Mouse (Mus musculus): Measurements from ENCODE around the gene Sarnp.
A peak's percentile ranks its signal among the peaks of the same experiment; 100 is the strongest.
"Not testable (repeated sequence)": the region's sequence is repeated elsewhere in the genome, so short reads cannot be mapped to it uniquely, and the experiment has no call there.

Gene Sarnp

GRCm38 (mm10) chr10:128821358-128822056 lies 4.4 kb downstream of the Sarnp start, which contains the start of gene Ormdl2:
Gene Ormdl2 (minus strand): TSS chr10:128821645.
- peak; percentile 99 for DNase-seq

DNA sequence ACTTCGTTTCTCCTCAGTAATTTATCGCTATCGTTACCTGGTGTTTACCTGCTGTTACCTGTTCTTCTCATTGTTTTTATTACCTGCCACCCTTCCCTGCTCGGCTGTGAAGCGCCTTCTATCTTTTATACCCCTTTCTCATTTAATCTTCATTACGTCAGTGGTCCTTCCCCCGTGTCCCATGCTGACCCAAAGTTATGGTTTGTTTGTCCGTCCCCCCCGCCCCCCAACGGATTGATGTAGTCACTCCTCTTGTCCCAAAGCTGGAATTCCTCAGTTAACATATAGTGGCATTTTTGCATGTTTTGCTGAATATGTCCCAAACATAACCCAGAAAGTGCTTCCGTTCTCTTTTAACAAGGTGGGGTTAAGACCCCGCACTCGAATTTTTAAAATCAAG lies 5.0 kb downstream of the Sarnp start:
- DNase-seq, result no peak

- not testable (repeated sequence) for DNase-seq
These were observed 6.0 kb downstream of the Sarnp start for GRCm38 (mm10) chr10:128823087-128823486.

- no peak for DNase-seq
These were observed 6.7 kb downstream of the Sarnp start for GRCm38 (mm10) chr10:128823821-128824220.

DNA sequence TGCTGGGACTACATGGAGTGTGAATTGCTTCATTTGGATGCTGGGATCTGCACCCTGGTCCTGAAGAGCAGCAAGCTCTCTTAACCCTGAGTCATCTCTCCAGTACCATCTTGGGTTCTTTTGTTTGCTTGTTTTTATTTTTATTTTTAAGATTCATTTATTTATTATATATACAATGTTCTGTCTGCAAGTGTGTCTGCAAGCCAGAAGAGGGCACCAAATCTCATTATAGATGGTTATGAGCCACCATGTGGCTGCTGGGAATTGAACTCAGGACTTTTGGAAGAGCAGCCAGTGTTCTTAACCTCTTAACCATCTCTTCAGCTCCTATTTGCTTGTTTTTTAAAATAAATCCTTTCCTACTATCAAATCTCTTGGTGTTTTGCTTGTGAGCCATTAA lies 20.3 kb downstream of the Sarnp start:
- DNase-seq, result no peak

DNA sequence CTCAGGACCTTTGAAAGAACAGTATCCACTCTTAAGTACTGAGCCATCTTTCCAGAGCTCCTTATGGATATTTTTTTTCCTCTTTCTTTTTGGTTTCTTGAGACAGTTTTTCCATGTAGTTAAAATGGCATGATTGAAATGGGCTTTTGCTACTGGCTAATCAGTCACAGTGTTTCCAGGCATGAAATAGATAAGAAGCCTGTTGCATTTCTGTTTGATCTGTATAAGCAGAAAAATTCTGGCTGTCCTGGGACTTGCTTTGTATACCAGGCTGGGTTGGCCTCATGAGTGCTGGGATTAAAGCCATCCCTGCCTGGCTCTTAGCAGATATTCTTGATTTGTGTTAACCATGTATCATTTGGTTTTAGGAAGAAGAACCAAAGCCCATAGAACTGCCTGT lies 22.3 kb downstream of the Sarnp start:
- DNase-seq, result no peak

DNA sequence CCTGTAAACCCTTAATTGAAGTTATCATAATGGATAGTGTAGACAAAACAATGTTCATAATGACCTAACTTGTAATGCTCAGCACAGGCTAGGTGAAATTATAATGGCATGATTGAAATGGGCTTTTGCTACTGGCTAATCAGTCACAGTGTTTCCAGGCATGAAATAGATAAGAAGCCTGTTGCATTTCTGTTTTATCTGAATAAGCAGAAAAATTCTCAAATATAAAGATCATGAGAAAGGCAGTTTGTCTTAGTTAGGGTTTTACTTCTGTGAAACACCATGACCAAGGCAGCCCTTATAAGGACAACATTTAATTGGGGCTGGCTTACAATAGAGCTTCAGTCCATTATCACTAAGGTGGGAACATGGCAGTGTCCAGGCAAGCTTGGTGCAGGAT lies 23.5 kb downstream of the Sarnp start:
- DNase-seq, result no peak

GRCm38 (mm10) chr10:128843260-128843659 lies 26.1 kb downstream of the Sarnp start:
- DNase-seq, result no peak

DNA sequence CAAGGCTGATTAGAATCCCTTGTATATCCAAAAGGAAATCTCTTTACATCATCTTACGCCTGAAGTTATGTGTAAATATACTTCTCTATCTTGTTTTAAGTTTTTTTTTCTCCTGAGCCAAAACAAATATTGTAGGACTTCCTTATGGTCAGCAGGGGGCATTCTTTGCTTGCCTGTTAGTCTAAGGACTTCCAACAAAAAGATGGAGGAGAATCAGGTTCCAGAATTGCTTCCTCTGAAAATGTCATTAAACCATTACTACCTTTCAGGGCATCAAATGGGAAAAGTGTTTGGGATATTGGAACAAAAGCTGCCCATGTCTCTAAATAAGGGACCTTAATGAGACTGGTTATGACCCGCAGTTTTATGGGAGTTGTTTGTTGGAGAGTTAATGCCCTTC lies 28.4 kb downstream of the Sarnp start:
- no peak for DNase-seq

GRCm38 (mm10) chr10:128846664-128847063 lies 29.5 kb downstream of the Sarnp start:
- no peak for DNase-seq

- DNase-seq, result no peak
These were observed 31.3 kb downstream of the Sarnp start for GRCm38 (mm10) chr10:128848426-128848825.

GRCm38 (mm10) chr10:128850339-128850738 lies 33.2 kb downstream of the Sarnp start:
- no peak for DNase-seq

DNA sequence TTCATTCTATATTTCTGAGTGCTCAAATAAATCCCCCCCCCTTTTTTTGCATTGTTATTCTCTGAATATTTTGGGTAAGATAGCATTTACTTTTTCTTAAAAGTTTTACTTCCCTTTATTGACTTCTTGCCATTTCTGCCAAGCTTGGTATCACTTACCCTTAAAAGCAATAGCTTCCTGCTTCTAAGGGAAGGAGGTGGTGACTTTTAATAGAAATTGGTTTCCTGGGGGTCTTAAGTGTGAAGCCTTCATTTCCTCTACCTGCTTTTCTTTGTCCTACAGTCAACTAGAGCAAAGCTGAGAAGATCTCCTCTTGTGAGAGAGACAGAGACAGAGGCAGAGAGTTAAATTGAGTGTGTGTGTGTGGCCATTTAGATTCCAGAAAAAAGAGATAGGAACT lies 44.0 kb downstream of the Sarnp start:
- no peak for DNase-seq

DNA sequence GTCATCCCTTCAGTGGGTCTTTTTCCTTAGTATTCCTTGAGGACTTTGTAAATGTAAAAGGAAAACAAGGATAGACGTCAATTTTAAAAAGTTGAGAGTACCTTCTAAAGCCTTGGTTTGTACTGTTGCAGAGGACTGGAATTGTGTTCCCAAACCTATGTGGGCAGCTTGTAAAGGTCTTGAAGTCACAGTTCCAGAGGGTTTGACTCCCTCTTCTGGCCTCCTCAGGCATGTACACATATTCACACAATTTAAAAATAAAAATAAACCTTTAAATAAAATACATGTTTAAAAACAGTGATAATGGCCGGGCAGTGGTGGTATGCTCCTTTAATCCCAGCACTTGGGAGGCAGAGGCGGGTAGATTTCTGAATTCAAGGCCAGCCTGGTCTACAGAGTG lies 48.9 kb downstream of the Sarnp start:
- DNase-seq, result no peak

DNA sequence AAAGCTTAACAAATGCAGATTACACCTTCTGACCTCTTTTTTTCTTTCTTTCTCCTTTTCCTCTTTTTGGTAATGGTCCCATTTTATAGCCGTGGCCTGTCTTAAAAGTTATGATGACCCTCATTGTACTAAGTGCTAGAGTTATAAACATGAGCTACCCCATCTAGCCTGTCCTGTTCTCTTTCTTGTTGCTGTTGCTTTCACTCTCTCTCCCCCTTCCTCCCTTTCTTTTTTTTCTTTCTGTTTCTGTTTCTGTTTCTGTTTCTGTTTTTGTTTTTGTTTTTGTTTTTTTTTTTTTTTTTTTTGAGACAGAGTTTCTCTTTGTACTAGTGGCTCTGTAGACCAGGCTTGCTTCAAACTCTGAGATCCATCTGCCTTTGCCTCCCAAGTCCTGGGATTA lies 49.4 kb downstream of the Sarnp start:
- no peak for DNase-seq

DNA sequence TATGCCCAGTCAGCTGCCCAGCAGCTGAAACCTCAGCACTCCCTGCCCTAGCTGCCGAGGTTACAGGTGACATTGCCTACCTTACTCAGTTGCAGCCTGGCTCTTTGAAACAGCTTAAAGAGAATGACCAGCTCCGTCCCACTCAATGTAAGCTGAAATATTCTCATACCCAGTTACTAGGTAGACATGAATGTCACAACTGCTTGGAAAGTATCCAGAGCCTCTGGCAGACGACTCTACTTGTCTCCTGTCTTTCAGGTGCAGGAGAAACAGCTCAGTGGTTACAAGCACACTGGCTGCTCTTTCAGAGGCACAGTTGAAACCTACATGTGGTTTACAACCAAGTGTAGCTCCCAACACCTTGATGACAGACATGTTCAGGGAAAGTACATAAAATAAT lies 53.2 kb downstream of the Sarnp start:
- no peak for DNase-seq

- no peak for DNase-seq
These were observed 61.2 kb downstream of the Sarnp start for GRCm38 (mm10) chr10:128878291-128878690.

DNA sequence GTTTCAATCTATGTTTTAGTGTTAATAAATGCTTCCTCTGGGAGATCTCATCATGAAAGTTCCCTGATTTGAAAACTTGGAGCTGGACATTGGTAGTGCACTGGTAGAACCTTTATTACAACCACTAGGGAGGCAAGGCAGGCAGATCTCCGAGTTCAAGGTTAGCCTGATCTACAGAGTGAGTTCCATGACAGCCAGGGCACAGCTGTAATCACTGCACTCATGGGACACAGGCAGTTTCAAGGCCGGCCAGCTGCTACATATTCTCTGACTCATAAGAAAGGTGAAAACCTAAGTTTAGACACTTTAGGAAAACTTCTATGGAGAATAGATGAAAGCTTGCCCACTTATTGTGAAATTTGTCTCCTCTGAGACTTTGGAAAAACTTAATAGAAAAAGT lies 61.7 kb downstream of the Sarnp start:
- DNase-seq, result no peak

DNA sequence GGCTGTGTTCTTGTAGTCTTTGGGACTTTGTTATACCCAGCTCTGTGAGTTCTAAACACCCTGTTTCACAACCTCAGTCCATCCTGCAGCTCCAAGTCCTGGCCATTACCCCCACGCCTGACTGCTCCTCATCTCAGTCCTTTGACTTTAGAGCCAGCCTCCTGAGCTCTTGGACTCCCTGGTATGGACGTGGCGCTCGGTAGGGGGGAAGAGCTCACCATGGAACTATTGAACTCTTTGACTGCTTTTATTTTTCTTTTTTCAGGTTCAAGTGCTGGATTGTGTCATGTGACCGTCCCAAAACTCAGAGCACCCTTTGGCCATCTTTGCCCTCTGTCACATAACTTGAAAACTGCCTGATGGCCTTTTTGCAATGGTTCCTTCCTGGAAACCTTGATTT lies 64.9 kb downstream of the Sarnp start:
- DNase-seq, result no peak

GRCm38 (mm10) chr10:128888941-128889827 lies 72.1 kb downstream of the Sarnp start:
- DNase-seq, result no peak

- DNase-seq, result no peak
These were observed 72.7 kb downstream of the Sarnp start for GRCm38 (mm10) chr10:128889846-128890245.

GRCm38 (mm10) chr10:128890383-128891295 lies 73.5 kb downstream of the Sarnp start:
- no peak for DNase-seq

Measured in cerebellum, adult 8-10 months (tissue).